Mouse (Mus musculus): ENCODE data around the gene Myo18b. TPM values are rescaled to one million over a fixed set of nuclear protein-coding genes. Genes with fewer than 3 reads are reported as not detected.

The Myo18b gene
- polyA plus RNA-seq, 1 experiment, result 1.8 TPM

DNA sequence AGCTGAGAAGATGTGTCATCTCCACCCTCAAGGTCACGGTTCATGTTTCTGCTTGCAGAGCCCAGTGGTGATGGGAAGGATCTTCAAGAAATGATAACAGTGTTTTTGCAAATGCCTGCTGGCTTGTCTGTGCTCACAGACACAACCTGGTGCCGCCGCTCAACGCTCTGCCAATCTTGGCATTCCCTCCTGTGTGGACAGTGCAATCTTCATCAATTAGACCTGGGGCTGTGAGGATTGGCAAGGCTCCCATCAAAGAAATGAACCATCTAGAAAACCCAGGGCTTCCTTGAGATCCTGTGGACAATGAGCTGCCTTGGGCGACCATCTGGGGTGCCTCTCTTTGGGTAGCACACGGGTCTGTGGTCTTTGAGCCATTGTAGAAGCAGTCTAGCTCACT is 109.4 kb downstream of the Myo18b start:
- H3K4me3 ChIP-seq (ENCODE audit: insufficient read depth, low read length), result no peak overlapping the region
- H3K27ac ChIP-seq (ENCODE audit: insufficient read depth, low read length), result no peak overlapping the region
- no peak for TF ChIP-seq POLR2A (IDR thresholded peaks at IDR 0.05; ENCODE audit: extremely low read depth, insufficient read depth, low read length)
- no peak for TF ChIP-seq CTCF (IDR thresholded peaks at IDR 0.05; ENCODE audit: extremely low read depth, insufficient read depth, low read length)
- H3K4me1 ChIP-seq (ENCODE audit: control insufficient read depth, insufficient read depth, low read length), result peaks cover 6% of the 10 kb centered on the region

DNA sequence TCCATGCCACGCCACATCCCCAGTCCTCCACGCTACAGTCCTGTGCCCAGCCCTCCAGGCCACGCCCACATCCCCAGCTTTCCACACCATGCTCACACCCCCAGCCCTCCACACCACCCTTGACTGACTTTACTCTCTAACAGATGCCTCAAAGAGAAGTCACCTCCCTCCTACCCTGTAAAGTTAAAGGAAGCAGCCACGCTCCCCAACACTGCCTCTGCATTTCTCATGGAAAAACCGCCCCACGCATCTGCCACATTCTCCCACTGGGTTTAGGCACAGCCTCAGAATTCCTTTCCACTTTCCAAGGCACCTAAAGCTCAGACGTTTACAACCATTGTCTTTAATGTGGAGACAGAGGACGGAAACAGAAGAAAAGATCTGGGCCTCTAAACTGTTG is 110.1 kb downstream of the Myo18b start:
- TF ChIP-seq POLR2A (IDR thresholded peaks at IDR 0.05; ENCODE audit: extremely low read depth, insufficient read depth, low read length) (no peak), CTCF (IDR thresholded peaks at IDR 0.05; ENCODE audit: extremely low read depth, insufficient read depth, low read length) (no peak)
- Histone ChIP-seq H3K4me1 (ENCODE audit: control insufficient read depth, insufficient read depth, low read length) (peaks cover 6% of the 10 kb centered on the region), H3K4me3 (ENCODE audit: insufficient read depth, low read length) (no peak overlapping the region), H3K27ac (ENCODE audit: insufficient read depth, low read length) (peak overlapping the region; percentile 49)

DNA sequence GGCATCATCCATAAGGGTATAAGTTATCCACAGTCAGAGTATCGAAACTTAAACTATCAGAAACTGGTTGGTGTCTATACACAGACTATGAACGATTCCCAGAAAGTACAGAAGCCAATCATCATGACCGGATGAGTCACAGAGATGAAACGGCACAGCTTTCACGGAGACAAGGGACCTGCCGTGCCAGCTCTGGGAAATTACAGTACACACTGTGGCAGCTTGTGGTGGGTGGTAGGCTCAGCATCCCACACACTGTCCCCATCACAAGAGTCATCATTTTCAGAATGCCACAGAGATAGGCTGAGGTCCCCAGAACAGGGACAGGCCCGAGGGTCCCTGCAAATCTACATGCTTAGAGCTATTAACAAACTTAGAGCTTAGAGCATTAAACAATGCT is 114.4 kb downstream of the Myo18b start:
- Histone ChIP-seq H3K4me1 (ENCODE audit: control insufficient read depth, insufficient read depth, low read length) (peaks cover 9% of the 10 kb centered on the region), H3K27ac (ENCODE audit: insufficient read depth, low read length) (no peak overlapping the region)

DNA sequence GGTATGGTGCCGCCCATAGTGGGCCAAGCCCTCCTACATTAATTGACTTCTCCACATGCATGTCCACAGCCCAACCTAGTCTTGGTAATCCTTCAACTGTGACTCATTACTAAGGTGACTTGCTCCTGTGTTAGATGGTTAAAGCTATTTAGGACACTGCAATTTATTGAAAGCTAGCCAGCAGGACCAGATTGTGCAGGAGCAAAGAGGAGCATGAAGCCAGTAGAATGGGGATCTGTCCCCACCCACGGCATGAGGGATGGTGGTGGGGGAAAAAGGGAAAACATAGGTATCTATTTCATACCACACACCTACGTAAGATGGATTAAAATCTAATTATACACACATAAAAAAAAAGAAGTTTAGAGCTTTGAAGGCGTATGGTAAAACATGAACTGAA is 114.9 kb downstream of the Myo18b start:
- TF ChIP-seq CTCF (IDR thresholded peaks at IDR 0.05; ENCODE audit: extremely low read depth, insufficient read depth, low read length) (no peak), POLR2A (IDR thresholded peaks at IDR 0.05; ENCODE audit: extremely low read depth, insufficient read depth, low read length) (no peak)
- H3K27ac ChIP-seq (ENCODE audit: insufficient read depth, low read length), result peak overlapping the region; percentile 60; the same call in 1 of the 2 replicates
- peaks cover 10% of the 10 kb centered on the region for H3K4me1 ChIP-seq (ENCODE audit: control insufficient read depth, insufficient read depth, low read length)
- H3K4me3 ChIP-seq (ENCODE audit: insufficient read depth, low read length), result no peak overlapping the region

More for the DNA sequence above, 114.4 kb downstream of the Myo18b start:
- no peak overlapping the region for H3K4me3 ChIP-seq (ENCODE audit: insufficient read depth, low read length)
- TF ChIP-seq CTCF (IDR thresholded peaks at IDR 0.05; ENCODE audit: extremely low read depth, insufficient read depth, low read length) (no peak), POLR2A (IDR thresholded peaks at IDR 0.05; ENCODE audit: extremely low read depth, insufficient read depth, low read length) (no peak)

DNA sequence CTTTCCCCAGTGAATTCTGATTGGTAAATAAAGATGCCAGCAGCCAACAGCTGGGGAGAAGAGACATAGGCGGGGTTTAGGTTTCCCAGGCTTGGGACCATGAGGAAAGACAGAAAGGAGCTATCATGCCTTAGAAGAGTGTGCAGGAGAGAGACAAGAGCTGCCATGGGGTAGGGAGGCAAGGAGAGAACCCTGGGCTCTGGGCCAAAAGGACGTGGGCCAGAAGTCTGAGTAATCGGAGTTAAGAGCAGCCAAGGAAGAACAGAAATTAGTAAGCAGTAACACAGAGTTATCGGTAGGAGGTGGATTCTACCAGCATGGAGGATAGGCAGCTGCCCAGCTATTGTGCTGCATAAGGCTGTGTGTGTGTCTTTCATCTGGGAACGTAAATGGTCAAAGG is 115.8 kb downstream of the Myo18b start:
- Histone ChIP-seq H3K4me3 (ENCODE audit: insufficient read depth, low read length) (no peak overlapping the region), H3K4me1 (ENCODE audit: control insufficient read depth, insufficient read depth, low read length) (peaks cover 6% of the 10 kb centered on the region), H3K27ac (ENCODE audit: insufficient read depth, low read length) (no peak overlapping the region)
- peak; percentile 21; the same call in 1 of the 2 replicates for TF ChIP-seq CTCF (IDR thresholded peaks at IDR 0.05; ENCODE audit: extremely low read depth, insufficient read depth, low read length)
- no peak for TF ChIP-seq POLR2A (IDR thresholded peaks at IDR 0.05; ENCODE audit: extremely low read depth, insufficient read depth, low read length)

DNA sequence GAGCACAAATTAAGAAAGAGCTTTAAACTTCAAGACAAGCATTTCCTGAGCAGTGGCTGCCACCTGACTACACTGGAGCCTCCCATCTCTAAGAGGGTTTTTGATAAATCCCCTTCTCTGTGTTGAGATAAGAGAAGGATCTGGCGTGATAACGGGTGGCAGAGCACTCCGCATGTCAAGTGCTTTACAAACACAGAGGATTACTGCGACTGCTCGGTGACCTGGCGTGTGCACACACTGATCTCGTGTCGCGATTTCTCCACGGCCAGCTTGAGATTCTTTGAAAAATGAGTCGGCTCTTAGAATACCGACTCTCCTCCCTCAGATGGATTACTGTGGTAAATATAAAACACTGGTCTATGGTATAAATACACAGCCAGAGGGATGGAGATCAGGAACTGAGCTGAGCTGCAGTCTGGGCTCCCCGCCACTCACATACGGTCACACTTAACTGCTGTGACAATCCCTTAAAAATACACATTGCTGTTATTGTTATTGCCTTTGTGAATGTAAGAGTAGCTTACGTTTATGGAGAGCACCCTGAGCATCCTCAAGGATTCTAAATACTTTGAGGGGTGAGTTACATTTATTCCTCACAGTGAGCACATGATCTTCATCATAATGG is 119.3 kb downstream of the Myo18b start:
- H3K4me3 ChIP-seq (ENCODE audit: insufficient read depth, low read length), result no peak overlapping the region
- no peak for TF ChIP-seq CTCF (IDR thresholded peaks at IDR 0.05; ENCODE audit: extremely low read depth, insufficient read depth, low read length)
- no peak for TF ChIP-seq POLR2A (IDR thresholded peaks at IDR 0.05; ENCODE audit: extremely low read depth, insufficient read depth, low read length)
- H3K27ac ChIP-seq (ENCODE audit: insufficient read depth, low read length), result no peak overlapping the region
- H3K4me1 ChIP-seq (ENCODE audit: control insufficient read depth, insufficient read depth, low read length), result peaks cover 5% of the 10 kb centered on the region

DNA sequence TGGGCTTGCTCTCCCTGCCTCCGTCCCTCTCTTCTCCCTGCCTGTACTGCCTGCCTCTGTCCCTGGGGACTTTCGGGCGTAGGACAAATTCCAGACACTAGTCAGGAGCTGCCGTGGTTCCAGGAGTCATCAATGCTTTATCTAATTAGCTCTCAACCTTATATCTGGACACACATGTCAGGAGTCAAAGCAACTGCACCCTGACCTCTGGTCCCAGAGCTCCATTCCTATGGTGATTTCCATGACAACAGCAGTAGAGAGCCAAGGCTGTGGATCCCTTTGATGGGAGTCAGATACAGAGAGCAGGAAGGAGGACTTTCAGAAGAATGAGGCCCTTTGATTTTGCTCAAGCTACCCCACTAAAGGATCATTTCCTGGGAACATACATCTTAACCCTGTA is 122.7 kb downstream of the Myo18b start:
- H3K27ac ChIP-seq (ENCODE audit: insufficient read depth, low read length), result no peak overlapping the region
- H3K4me3 ChIP-seq (ENCODE audit: insufficient read depth, low read length), result no peak overlapping the region
- TF ChIP-seq POLR2A (IDR thresholded peaks at IDR 0.05; ENCODE audit: extremely low read depth, insufficient read depth, low read length) (no peak), CTCF (IDR thresholded peaks at IDR 0.05; ENCODE audit: extremely low read depth, insufficient read depth, low read length) (no peak)
- peaks cover 3% of the 10 kb centered on the region; the same call in 1 of the 2 replicates for H3K4me1 ChIP-seq (ENCODE audit: control insufficient read depth, insufficient read depth, low read length)

DNA sequence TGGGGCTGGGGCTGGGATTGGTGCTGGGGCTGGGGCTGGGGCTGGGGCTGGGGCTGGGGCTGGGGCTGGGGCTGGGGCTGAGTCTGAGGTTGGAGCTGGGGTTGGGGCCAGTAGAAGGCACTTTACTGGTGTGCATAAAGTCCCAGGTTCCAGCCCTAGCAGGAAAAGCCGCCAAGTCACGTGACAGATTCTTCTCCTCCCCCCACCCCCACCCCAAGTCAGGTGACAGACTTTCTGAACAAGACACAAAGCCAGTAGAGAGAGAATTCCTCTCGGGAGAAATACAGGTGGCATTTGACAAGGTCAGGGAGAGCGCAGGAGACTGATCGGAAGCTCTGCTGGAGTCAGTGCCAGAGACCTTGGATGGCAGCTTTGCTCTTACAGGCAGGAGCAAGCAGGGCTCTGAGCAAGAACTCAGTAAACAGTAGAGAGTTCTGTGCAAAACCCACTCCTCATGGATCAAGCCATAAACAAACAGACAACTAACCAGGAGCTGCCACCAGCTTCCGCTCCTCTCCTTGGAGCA is 124.7 kb downstream of the Myo18b start:
- no peak overlapping the region for H3K4me3 ChIP-seq (ENCODE audit: insufficient read depth, low read length)
- TF ChIP-seq CTCF (IDR thresholded peaks at IDR 0.05; ENCODE audit: extremely low read depth, insufficient read depth, low read length) (no peak), POLR2A (IDR thresholded peaks at IDR 0.05; ENCODE audit: extremely low read depth, insufficient read depth, low read length) (no peak)
- no peak overlapping the region for H3K27ac ChIP-seq (ENCODE audit: insufficient read depth, low read length)

DNA sequence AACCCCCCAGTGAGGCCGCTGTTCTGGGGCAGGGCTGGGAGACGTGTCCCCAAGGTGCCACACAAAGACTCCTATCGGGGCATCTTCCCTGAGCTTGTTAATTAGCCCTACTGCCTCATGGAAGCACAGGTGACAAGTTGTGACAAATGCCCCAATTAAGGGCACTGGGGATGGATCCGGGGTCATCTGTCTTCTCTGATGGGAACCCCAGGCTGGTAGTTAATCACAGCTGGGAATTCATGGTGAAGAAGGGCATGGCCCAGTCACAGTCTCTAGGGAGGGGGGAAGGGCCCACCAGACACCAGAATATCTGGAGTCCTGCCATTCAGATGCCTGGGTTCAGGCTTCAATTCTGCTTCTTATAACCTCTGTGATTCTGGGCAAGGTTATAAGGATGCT is 126.4 kb downstream of the Myo18b start:
- no peak for TF ChIP-seq CTCF (IDR thresholded peaks at IDR 0.05; ENCODE audit: extremely low read depth, insufficient read depth, low read length)
- TF ChIP-seq POLR2A (IDR thresholded peaks at IDR 0.05; ENCODE audit: extremely low read depth, insufficient read depth, low read length), result no peak
- Histone ChIP-seq H3K4me3 (ENCODE audit: insufficient read depth, low read length) (no peak overlapping the region), H3K4me1 (ENCODE audit: control insufficient read depth, insufficient read depth, low read length) (no peaks in the 10 kb centered on the region), H3K27ac (ENCODE audit: insufficient read depth, low read length) (no peak overlapping the region)

More for the DNA sequence above, 124.7 kb downstream of the Myo18b start:
- H3K4me1 ChIP-seq (ENCODE audit: control insufficient read depth, insufficient read depth, low read length), result no peaks in the 10 kb centered on the region

DNA sequence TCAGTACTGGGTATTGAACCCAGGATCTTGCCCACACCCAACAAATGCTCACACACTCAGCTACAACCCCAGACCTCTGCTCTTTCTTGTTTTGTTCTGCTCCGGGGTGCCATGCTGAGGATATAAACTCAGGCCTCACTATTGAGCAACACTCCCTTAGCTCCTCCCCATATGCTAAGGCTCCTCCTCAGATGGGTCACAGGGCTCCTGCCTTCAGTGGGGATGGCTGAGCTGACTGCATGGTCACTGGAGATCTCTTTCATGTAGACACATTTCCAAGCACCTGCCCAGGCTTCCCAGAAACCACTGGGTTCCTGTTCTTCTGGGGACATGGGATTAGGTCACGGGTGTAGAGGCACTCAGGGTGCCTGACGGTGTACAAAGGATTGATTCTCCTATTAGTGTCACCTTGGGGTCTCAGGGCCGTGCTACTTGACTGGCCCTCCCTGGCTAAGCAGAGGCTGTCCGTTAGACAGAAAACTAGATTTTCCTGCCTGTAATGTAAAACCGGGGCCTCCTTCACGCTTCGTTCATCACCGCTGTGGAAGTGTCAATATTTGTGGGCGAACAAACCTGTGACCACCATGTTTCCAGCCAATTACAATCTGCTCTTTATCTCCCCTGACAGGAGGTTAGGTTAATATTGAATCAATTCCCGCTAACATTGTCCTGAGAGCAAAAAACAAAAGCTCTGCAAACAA is 127.0 kb downstream of the Myo18b start:
- no peak overlapping the region for H3K27ac ChIP-seq (ENCODE audit: insufficient read depth, low read length)
- H3K4me3 ChIP-seq (ENCODE audit: insufficient read depth, low read length), result no peak overlapping the region
- no peaks in the 10 kb centered on the region for H3K4me1 ChIP-seq (ENCODE audit: control insufficient read depth, insufficient read depth, low read length)
- no peak for TF ChIP-seq POLR2A (IDR thresholded peaks at IDR 0.05; ENCODE audit: extremely low read depth, insufficient read depth, low read length)
- no peak for TF ChIP-seq CTCF (IDR thresholded peaks at IDR 0.05; ENCODE audit: extremely low read depth, insufficient read depth, low read length)
